Comparison of ENCODE assay signal across 16 mouse cellular contexts in genomic region chr14:74909021-74909420, GRCm38 (mm10). TPM values are rescaled to one million over a fixed set of nuclear protein-coding genes. Genes with fewer than 3 reads are reported as not detected.
DNase-seq lines count a peak whose midpoint lies in the region; ATAC-seq and TF ChIP-seq lines count a peak whose summit lies in the region.
"Had no signal": no experiment of that assay in that cellular context is flagged by ENCODE, and none has a peak within 500 bp of the region (broad histone marks: within the 10 kb centered on the region; RNA-seq: fewer than 3 reads in every experiment).

No protein-coding gene starts in this region.

- no peaks in the 10 kb centered on the region; the same call in 1 of the 2 replicates for H3K4me1 ChIP-seq in hindbrain, embryonic 10.5 days (replicated peaks)
- peaks cover 15% of the 10 kb centered on the region; the same call in 1 of the 2 replicates for H3K4me1 ChIP-seq in hindbrain, embryonic 13.5 days (replicated peaks)
- peaks cover 4 to 8% of the 10 kb centered on the region in 2 experiments for H3K4me1 ChIP-seq in MEL (ENCODE audit: control insufficient read depth in 1 of 2, insufficient read depth in 2 of 2, low read length in 2 of 2)
- H3K4me1 ChIP-seq: neural tube, embryonic 12.5 days had no signal

- TF ChIP-seq RAD21 in MEL (IDR thresholded peaks at IDR 0.05; ENCODE audit: low read depth, low read length): no peak

- H3K27ac ChIP-seq in hindbrain, embryonic 10.5 days: peak overlapping the region; percentile 56; the same call in 1 of the 2 replicates
- no peak overlapping the region for H3K27ac ChIP-seq in hindbrain, embryonic 13.5 days
- H3K27ac ChIP-seq in MEL (ENCODE audit: control insufficient read depth, low read depth, low read length): no peak overlapping the region
- H3K27ac ChIP-seq: intestine, embryonic 15.5 days; limb, embryonic 13.5 days; neural tube, embryonic 12.5 days had no signal

- no peak overlapping the region for H3K4me3 ChIP-seq in hindbrain, embryonic 10.5 days
- no peak overlapping the region for H3K4me3 ChIP-seq in hindbrain, embryonic 13.5 days
- no peak overlapping the region for H3K4me3 ChIP-seq in MEL (ENCODE audit: control insufficient read depth in 1 of 2, insufficient read depth in 1 of 2, low read depth in 2 of 2, low read length in 2 of 2)
- H3K4me3 ChIP-seq: intestine, embryonic 15.5 days; limb, embryonic 13.5 days; neural tube, embryonic 12.5 days had no signal

- no peak for ATAC-seq in hindbrain, embryonic 13.5 days (ENCODE audit: low FRiP score)
- peak; percentile 25; the same call in 1 of the 2 replicates for ATAC-seq in monocyte, adult 5-6 weeks (replicated peaks; ENCODE audit: insufficient number of reproducible peaks, low FRiP score, low TSS enrichment, poor library complexity, severe bottlenecking)
- ATAC-seq: intestine, embryonic 15.5 days; lung, postnatal 0 days had no signal

- H3K4me2 ChIP-seq in hindbrain, embryonic 13.5 days: no peak overlapping the region
- H3K4me2 ChIP-seq: intestine, embryonic 15.5 days; limb, embryonic 13.5 days; midbrain, embryonic 11.5 days; neural tube, embryonic 12.5 days had no signal

- H3K9me3 ChIP-seq in hindbrain, embryonic 10.5 days: no peaks in the 10 kb centered on the region
- no peaks in the 10 kb centered on the region for H3K9me3 ChIP-seq in hindbrain, embryonic 13.5 days
- H3K9me3 ChIP-seq in MEL (replicated peaks; ENCODE audit: insufficient read depth, low read length): no peaks in the 10 kb centered on the region
- H3K9me3 ChIP-seq: intestine, embryonic 15.5 days; limb, embryonic 13.5 days; neural tube, embryonic 12.5 days had no signal

- H3K9ac ChIP-seq in hindbrain, embryonic 13.5 days: no peak overlapping the region
- H3K9ac ChIP-seq in MEL (ENCODE audit: control insufficient read depth, low read depth, low read length, poor library complexity, severe bottlenecking): no peak overlapping the region
- H3K9ac ChIP-seq: intestine, embryonic 15.5 days; limb, embryonic 13.5 days; neural tube, embryonic 12.5 days had no signal

- DNase-seq in hindbrain, embryonic 10.5 days (ENCODE audit: low spot score): no peak
- DNase-seq in spleen, adult 18-20 months: peak; percentile 30 to 43
- DNase-seq in spleen, adult 12 weeks (ENCODE audit: low spot score): no peak
- peak; percentile 19 for DNase-seq in MEL (ENCODE audit: low read depth, low spot score)
- no peak for DNase-seq in left cerebral cortex, postnatal 4 days
- no peak for DNase-seq in kidney, adult 11 months
- DNase-seq: adrenal gland, adult 2 months; cerebellum, adult 9-10 months; kidney, postnatal 14 days had no signal

- 85% methylated on average over 8 of the region's 8 CpGs for WGBS in hindbrain, embryonic 10.5 days
- WGBS in hindbrain, embryonic 13.5 days: 83% methylated on average over 8 of the region's 8 CpGs

- no peaks in the 10 kb centered on the region for H3K36me3 ChIP-seq in hindbrain, embryonic 10.5 days
- H3K36me3 ChIP-seq in hindbrain, embryonic 13.5 days: no peaks in the 10 kb centered on the region
- peaks cover 0 to 8% of the 10 kb centered on the region in 2 experiments; a peak in 2 of 4 replicates for H3K36me3 ChIP-seq in MEL (ENCODE audit: control insufficient read depth in 1 of 2, insufficient read depth in 2 of 2, low read length in 2 of 2)
- H3K36me3 ChIP-seq: intestine, embryonic 15.5 days; limb, embryonic 13.5 days; neural tube, embryonic 12.5 days had no signal

- no peaks in the 10 kb centered on the region; the same call in 1 of the 2 replicates for H3K79me2 ChIP-seq in MEL (ENCODE audit: control insufficient read depth, insufficient read depth, low read length, poor library complexity)

- no peaks in the 10 kb centered on the region for H3K27me3 ChIP-seq in hindbrain, embryonic 10.5 days (ENCODE audit: insufficient read depth, poor library complexity, severe bottlenecking)
- no peaks in the 10 kb centered on the region for H3K27me3 ChIP-seq in hindbrain, embryonic 13.5 days
- no peaks in the 10 kb centered on the region for H3K27me3 ChIP-seq in MEL (ENCODE audit: control insufficient read depth in 1 of 2, insufficient read depth in 2 of 2, low read length in 2 of 2)
- H3K27me3 ChIP-seq: intestine, embryonic 15.5 days; limb, embryonic 13.5 days; neural tube, embryonic 12.5 days had no signal

- intact Hi-C loops in left cerebral cortex, postnatal 4 days (cut with DNase I): no loop called here

- no peak for TF ChIP-seq CTCF in MEL (IDR thresholded peaks at IDR 0.05 in 2 of 3, conservative IDR thresholded peaks at IDR 0.05 in 1 of 3; ENCODE audit: control insufficient read depth in 1 of 3, insufficient read depth in 1 of 3, low read depth in 2 of 3, low read length in 3 of 3, poor library complexity in 1 of 3, severe bottlenecking in 1 of 3)

- no peak for TF ChIP-seq POLR2A in MEL (IDR thresholded peaks at IDR 0.05; ENCODE audit: control insufficient read depth in 1 of 2, insufficient read depth in 1 of 2, low read depth in 1 of 2, low read length in 2 of 2, poor library complexity in 1 of 2)

- TF ChIP-seq EP300 in MEL (IDR thresholded peaks at IDR 0.05; ENCODE audit: low read depth in 1 of 2, low read length in 2 of 2): no peak

TF ChIP-seq in MEL, 35 proteins besides CTCF, POLR2A, EP300 and RAD21:
- TF ChIP-seq MYC (IDR thresholded peaks at IDR 0.05; ENCODE audit: low read depth, low read length): no peak
- peak; percentile 9; the same call in 1 of the 2 replicates for TF ChIP-seq TAL1 (IDR thresholded peaks at IDR 0.05; ENCODE audit: low read length)

RNA-seq across cellular contexts. Expression of gene Lrch1, which starts 38.7 kb away (rescaled TPM):
- polyA plus RNA-seq in hindbrain, embryonic 10.5 days (2016; fragmentation: Nextera tagmentation; extraction: Ambion mirVana): 6.8 and 8.2 TPM in 2 replicates
- 13.1 and 13.2 TPM in 2 replicates for polyA plus RNA-seq in hindbrain, embryonic 13.5 days (2015; fragmentation: Nextera tagmentation; extraction: Ambion mirVana)
- total RNA-seq in MEL (2012; rRNA removed): 2.8 and 3.3 TPM in 2 replicates
- polyA plus RNA-seq in MEL (2012; ENCODE audit: insufficient read depth in 1 of 2, insufficient read length in 2 of 2, low read depth in 1 of 2, low replicate concordance in 2 of 2, missing spikeins in 1 of 2): 1 to 10 TPM in 1 of 2 experiments, not detected in 1; 6.1 TPM
- 31.4 to 43.1 TPM (median 34.7 TPM) in 3 replicates for total RNA-seq in monocyte, adult 5-6 weeks (2017)
- 10 to 100 TPM; 40.9 to 43.4 TPM for total RNA-seq in left cerebral cortex, postnatal 4 days (2021)

Comparison
In these comparisons a context has a peak if more than half of its experiments do, and no peak if none do; other contexts are left out.
1. DNase-seq: peak in spleen, adult 18-20 months (2 of 2) and MEL (single experiment); none in hindbrain, embryonic 10.5 days (single experiment), spleen, adult 12 weeks (single experiment), left cerebral cortex, postnatal 4 days (single experiment) and kidney, adult 11 months (single experiment).